Mouse (Mus musculus) E14TG2a.4 (cell line): Measurements from ENCODE around the gene Pcmt1.

Experiments used
- CTCF ChIP-seq: conservative IDR thresholded peaks from 2 replicates; pipeline ENCODE4 v1.5.1; 2014; ENCODE audit warnings: low read length
- POU5F1 ChIP-seq: IDR thresholded peaks from 2 replicates; pipeline ENCODE4 v1.6.1; 2014; ENCODE audit warnings: low read length, borderline replicate concordance

DNA sequence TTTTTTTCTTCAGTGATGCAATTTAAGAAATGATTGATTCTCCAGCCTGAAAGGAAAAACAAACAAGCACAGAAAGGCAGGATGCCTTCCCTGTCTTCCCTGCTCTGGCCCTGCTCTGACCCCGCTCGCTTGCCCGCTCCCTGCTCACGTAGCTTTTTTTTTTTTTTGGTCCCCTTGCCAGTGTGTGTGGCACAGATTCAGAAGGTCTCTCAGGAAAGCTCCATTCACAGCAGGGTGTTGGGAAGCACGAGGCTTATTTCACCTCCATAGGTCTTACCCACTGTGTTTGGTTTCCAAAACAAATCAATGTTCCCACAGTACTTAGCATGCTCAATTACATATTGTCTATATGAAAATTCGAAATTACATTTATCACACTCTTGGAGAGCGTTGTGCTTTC is 86.1 kb downstream of the Pcmt1 start:
- TF ChIP-seq CTCF (no peak), POU5F1 (no peak)
